Mouse (Mus musculus): Measurements from ENCODE around the gene Rps18. TPM values are rescaled to one million over a fixed set of nuclear protein-coding genes. Genes with fewer than 3 reads are reported as not detected.

The Rps18 gene
- polyA plus RNA-seq, 1 experiment from 2014 or later = 1,649 TPM

- WGBS = 89% methylated on average over 16 of the region's 17 CpGs
- Histone ChIP-seq H3K27ac (no peak overlapping the region), H3K4me1 (no peaks in the 10 kb centered on the region), H3K36me3 (peaks cover 59% of the 10 kb centered on the region), H3K27me3 (no peaks in the 10 kb centered on the region), H3K4me3 (no peak overlapping the region), H3K9me3 (no peaks in the 10 kb centered on the region; the same call in 1 of the 2 replicates), H3K4me2 (replicated peaks) (no peak overlapping the region), H3K9ac (no peak overlapping the region)
- no peak for ATAC-seq (ENCODE audit: low FRiP score, low read depth)
Measured at GRCm38 (mm10) chr17:33965082-33965845, 9.5 kb upstream of the Rps18 start.

- Histone ChIP-seq H3K4me2 (replicated peaks) (no peak overlapping the region), H3K27me3 (no peaks in the 10 kb centered on the region), H3K27ac (no peak overlapping the region), H3K4me3 (no peak overlapping the region), H3K36me3 (peaks cover 82% of the 10 kb centered on the region), H3K9me3 (no peaks in the 10 kb centered on the region), H3K4me1 (no peaks in the 10 kb centered on the region), H3K9ac (no peak overlapping the region)
- WGBS = 89% methylated on average over 7 of the region's 7 CpGs
- no peak for ATAC-seq (ENCODE audit: low FRiP score, low read depth)
Measured at GRCm38 (mm10) chr17:33962876-33963275, 7.1 kb upstream of the Rps18 start.

GRCm38 (mm10) chr17:33959948-33960347, 4.1 kb upstream of the Rps18 start:
- peaks cover 66% of the 10 kb centered on the region for H3K36me3 ChIP-seq
- H3K27me3 ChIP-seq = no peaks in the 10 kb centered on the region
- H3K9ac ChIP-seq = no peak overlapping the region
- no peak overlapping the region for H3K27ac ChIP-seq
- H3K4me3 ChIP-seq = no peak overlapping the region
- WGBS = 92% methylated on average over 15 of the region's 15 CpGs
- no peak for ATAC-seq (ENCODE audit: low FRiP score, low read depth)
- no peaks in the 10 kb centered on the region for H3K9me3 ChIP-seq
- H3K4me1 ChIP-seq = peaks cover 10% of the 10 kb centered on the region
- H3K4me2 ChIP-seq (replicated peaks) = no peak overlapping the region

- 95% methylated on average over 13 of the region's 13 CpGs for WGBS
Measured at GRCm38 (mm10) chr17:33959135-33959534, 3.3 kb upstream of the Rps18 start.

GRCm38 (mm10) chr17:33958451-33958850, 2.6 kb upstream of the Rps18 start:
- Histone ChIP-seq H3K9me3 (no peaks in the 10 kb centered on the region), H3K27me3 (no peaks in the 10 kb centered on the region), H3K27ac (no peak overlapping the region), H3K4me3 (no peak overlapping the region), H3K36me3 (peaks cover 69% of the 10 kb centered on the region), H3K4me2 (replicated peaks) (no peak overlapping the region), H3K9ac (no peak overlapping the region), H3K4me1 (peaks cover 24% of the 10 kb centered on the region)
- 94% methylated on average over 11 of the region's 11 CpGs for whole genome bisulfite sequencing
- ATAC-seq (ENCODE audit: low FRiP score, low read depth) = no peak

More at GRCm38 (mm10) chr17:33959135-33959534, 3.3 kb upstream of the Rps18 start:
- Histone ChIP-seq H3K4me3 (no peak overlapping the region), H3K27ac (no peak overlapping the region), H3K36me3 (peaks cover 69% of the 10 kb centered on the region), H3K4me1 (peaks cover 17% of the 10 kb centered on the region), H3K9ac (no peak overlapping the region), H3K4me2 (replicated peaks) (no peak overlapping the region), H3K27me3 (no peaks in the 10 kb centered on the region), H3K9me3 (no peaks in the 10 kb centered on the region)
- ATAC-seq (ENCODE audit: low FRiP score, low read depth) = no peak

GRCm38 (mm10) chr17:33957493-33957892, 1.7 kb upstream of the Rps18 start:
- Histone ChIP-seq H3K27ac (no peak overlapping the region), H3K4me2 (replicated peaks) (no peak overlapping the region), H3K4me3 (no peak overlapping the region), H3K9ac (0 out of 2 replicates have a peak overlapping the region, but pooled peaks have one; percentile 13), H3K27me3 (no peaks in the 10 kb centered on the region), H3K9me3 (no peaks in the 10 kb centered on the region), H3K4me1 (peaks cover 34% of the 10 kb centered on the region), H3K36me3 (peaks cover 69% of the 10 kb centered on the region)
- 54% methylated on average over 6 of the region's 6 CpGs for WGBS
- ATAC-seq (ENCODE audit: low FRiP score, low read depth) = no peak

GRCm38 (mm10) chr17:33956336-33956735, 535 bp upstream of the Rps18 start:
- Histone ChIP-seq H3K4me3 (peak overlapping the region; percentile 93), H3K4me2 (replicated peaks) (peak overlapping the region; percentile 83), H3K36me3 (peaks cover 68% of the 10 kb centered on the region), H3K9me3 (no peaks in the 10 kb centered on the region), H3K4me1 (peaks cover 45% of the 10 kb centered on the region), H3K9ac (peak overlapping the region; percentile 83), H3K27ac (peak overlapping the region; percentile 64), H3K27me3 (no peaks in the 10 kb centered on the region)
- no peak for ATAC-seq (ENCODE audit: low FRiP score, low read depth)
- 5% methylated on average over 10 of the region's 10 CpGs for WGBS

GRCm38 (mm10) chr17:33954646-33955554, 901 bp downstream of the Rps18 start:
- Histone ChIP-seq H3K9me3 (no peaks in the 10 kb centered on the region), H3K4me3 (peak overlapping the region; percentile 93), H3K36me3 (peaks cover 57% of the 10 kb centered on the region), H3K27me3 (no peaks in the 10 kb centered on the region), H3K27ac (peak overlapping the region; percentile 95), H3K4me1 (peaks cover 58% of the 10 kb centered on the region), H3K9ac (peak overlapping the region; percentile 99), H3K4me2 (replicated peaks) (peak overlapping the region; percentile 99)
- 1% methylated on average over 33 of the region's 33 CpGs for WGBS
- peak; percentile 10; the same call in 1 of the 2 replicates for ATAC-seq (ENCODE audit: low FRiP score, low read depth)

- H3K27ac ChIP-seq = peak overlapping the region; percentile 95
- peaks cover 63% of the 10 kb centered on the region for H3K4me1 ChIP-seq
- H3K4me3 ChIP-seq = peak overlapping the region; percentile 93
- peaks cover 57% of the 10 kb centered on the region for H3K36me3 ChIP-seq
- H3K9me3 ChIP-seq = no peaks in the 10 kb centered on the region
- WGBS = 42% methylated on average over 5 of the region's 5 CpGs
- peak overlapping the region; percentile 99 for H3K9ac ChIP-seq
- no peak for ATAC-seq (ENCODE audit: low FRiP score, low read depth)
- H3K27me3 ChIP-seq = no peaks in the 10 kb centered on the region
- peak overlapping the region; percentile 99 for H3K4me2 ChIP-seq (replicated peaks)
Measured at GRCm38 (mm10) chr17:33953961-33954565, 1.7 kb downstream of the Rps18 start.

GRCm38 (mm10) chr17:33953310-33953709, 2.5 kb downstream of the Rps18 start:
- peak overlapping the region; percentile 93 for H3K4me3 ChIP-seq
- H3K27me3 ChIP-seq = no peaks in the 10 kb centered on the region
- H3K9ac ChIP-seq = peak overlapping the region; percentile 99
- peak overlapping the region; percentile 99 for H3K4me2 ChIP-seq (replicated peaks)
- H3K36me3 ChIP-seq = peaks cover 57% of the 10 kb centered on the region
- H3K9me3 ChIP-seq = no peaks in the 10 kb centered on the region
- WGBS = 78% methylated on average over 3 of the region's 3 CpGs
- H3K27ac ChIP-seq = no peak overlapping the region
- no peak for ATAC-seq (ENCODE audit: low FRiP score, low read depth)
- peaks cover 63% of the 10 kb centered on the region for H3K4me1 ChIP-seq

GRCm38 (mm10) chr17:33952879-33953278, 2.9 kb downstream of the Rps18 start:
- H3K4me2 ChIP-seq (replicated peaks) = peak overlapping the region; percentile 99
- H3K9ac ChIP-seq = peak overlapping the region; percentile 99
- H3K4me1 ChIP-seq = peaks cover 63% of the 10 kb centered on the region

More at GRCm38 (mm10) chr17:33952879-33953278, 2.9 kb downstream of the Rps18 start:
- H3K36me3 ChIP-seq = peaks cover 57% of the 10 kb centered on the region
- no peak overlapping the region; the same call in 1 of the 2 replicates for H3K27ac ChIP-seq
- ATAC-seq (ENCODE audit: low FRiP score, low read depth) = no peak
- no peaks in the 10 kb centered on the region for H3K9me3 ChIP-seq
- H3K4me3 ChIP-seq = peak overlapping the region; percentile 93
- no peaks in the 10 kb centered on the region for H3K27me3 ChIP-seq
- 80% methylated on average over 4 of the region's 4 CpGs for WGBS
